Mouse (Mus musculus) small intestine, adult 2 months (tissue): ENCODE measurements around the gene Wdr95. TPM values are rescaled to one million over a fixed set of nuclear protein-coding genes. Genes with fewer than 3 reads are reported as not detected.

Experiments used
- H3K27ac ChIP-seq: fragments of 200-500 bp; 2 replicates; pipeline ENCODE4 v1.5.1; 2012; ENCODE audit warnings: low read depth, low read length, control low read depth, inconsistent platforms; ENCODE audit not compliant: insufficient read depth
- H3K27me3 ChIP-seq: fragments of 200-500 bp; 2 replicates; pipeline ENCODE4 v1.6.1; 2012; ENCODE audit warnings: mild to moderate bottlenecking, moderate library complexity, low read length, inconsistent platforms; ENCODE audit not compliant: control insufficient read depth, insufficient read depth
- H3K36me3 ChIP-seq: fragments of 200-500 bp; 2 replicates; pipeline ENCODE4 v1.6.1; 2012; ENCODE audit warnings: mild to moderate bottlenecking, low read length, control low read depth, inconsistent platforms; ENCODE audit not compliant: control insufficient read depth, insufficient read depth
- H3K4me1 ChIP-seq: fragments of 200-500 bp; 2 replicates; pipeline ENCODE4 v1.6.1; 2012; ENCODE audit warnings: low read length, inconsistent platforms, mixed read lengths; ENCODE audit not compliant: control insufficient read depth, insufficient read depth, insufficient read length
- H3K4me3 ChIP-seq: fragments of 200-500 bp; 2 replicates; pipeline ENCODE4 v1.5.1; 2012; ENCODE audit warnings: low read depth, mild to moderate bottlenecking, control low read depth, inconsistent platforms, low read length, moderate library complexity
- CTCF ChIP-seq: fragments of 200-500 bp; IDR thresholded peaks from 2 replicates; pipeline ENCODE4 v1.5.1; 2012; ENCODE audit warnings: low read depth, mild to moderate bottlenecking, control low read depth, inconsistent platforms, low read length, moderate library complexity, mixed read lengths; ENCODE audit not compliant: insufficient replicate concordance, insufficient read length; ENCODE audit errors: extremely low read depth
- POLR2A ChIP-seq: fragments of 200-500 bp; IDR thresholded peaks from 2 replicates; pipeline ENCODE4 v1.6.1; 2012; ENCODE audit warnings: low read depth, mild to moderate bottlenecking, control low read depth, inconsistent platforms, low read length, moderate library complexity
- WGBS: fragments of 180-500 bp; shearing (Covaris S2); methylation state at CpG from one replicate; pipeline ENCODE4 v1.1.7; 2018; 5-methylcytosine and 5-hydroxymethylcytosine counted together
- polyA plus RNA-seq: library from polyadenylated mRNA; depleted of rRNA; stranded (reverse); fragments of >200 nt; gene quantifications from 2 replicates; pipeline ENCODE4 v1.2.3, GENCODE M21; 2012; rRNA removed

Wdr95 gene
- not detected in 2 replicates for polyA plus RNA-seq

DNA sequence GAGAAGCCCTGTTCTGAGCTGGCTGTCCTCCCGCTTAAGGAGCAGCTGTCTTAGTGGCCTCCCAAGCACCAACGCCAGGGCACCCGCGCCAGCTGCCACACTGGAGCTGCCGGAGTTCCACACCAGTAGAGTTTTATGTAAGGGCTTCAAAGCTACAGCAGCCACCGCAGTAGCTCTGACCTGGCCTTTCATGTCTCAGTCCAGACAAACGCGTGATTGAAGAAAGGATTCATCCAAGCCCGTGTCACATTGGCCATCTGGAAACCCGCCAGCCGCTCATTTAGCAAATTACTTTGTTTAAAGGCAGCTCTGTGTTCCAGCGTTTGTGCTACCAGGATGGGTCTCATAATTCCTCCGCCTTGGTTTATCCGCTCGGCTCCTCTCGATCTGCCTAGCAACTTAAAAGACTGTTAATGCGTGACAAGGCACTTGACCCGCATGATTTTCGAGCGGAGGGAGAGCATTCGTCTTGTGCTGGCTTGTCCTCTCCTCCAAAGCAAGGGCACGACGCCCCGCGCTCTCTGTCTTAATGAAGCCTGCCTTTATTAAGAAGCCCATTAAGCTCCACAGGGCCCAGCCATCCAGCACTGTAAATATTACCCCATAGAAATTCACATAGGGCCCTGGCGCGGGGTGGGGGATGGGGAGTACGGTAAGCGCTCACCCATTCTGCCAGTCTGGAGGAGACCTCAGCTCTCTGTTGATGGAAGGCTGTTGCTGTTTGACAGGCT is at the start of gene Wdr95:
Gene Wdr95 (plus strand): TSS at position 681 of the 731 bp plus-strand sequence.
- no peak within 1 kb of the TSS for H3K27ac ChIP-seq
- TF ChIP-seq CTCF (no peak), POLR2A (no peak)
- 52% methylated on average over 29 of the region's 29 CpGs for WGBS
- no peaks in the 10 kb centered on the region for H3K36me3 ChIP-seq
- no peaks in the 10 kb centered on the region for H3K27me3 ChIP-seq
- no peaks in the 10 kb centered on the region for H3K4me1 ChIP-seq
- no peak within 1 kb of the TSS for H3K4me3 ChIP-seq

DNA sequence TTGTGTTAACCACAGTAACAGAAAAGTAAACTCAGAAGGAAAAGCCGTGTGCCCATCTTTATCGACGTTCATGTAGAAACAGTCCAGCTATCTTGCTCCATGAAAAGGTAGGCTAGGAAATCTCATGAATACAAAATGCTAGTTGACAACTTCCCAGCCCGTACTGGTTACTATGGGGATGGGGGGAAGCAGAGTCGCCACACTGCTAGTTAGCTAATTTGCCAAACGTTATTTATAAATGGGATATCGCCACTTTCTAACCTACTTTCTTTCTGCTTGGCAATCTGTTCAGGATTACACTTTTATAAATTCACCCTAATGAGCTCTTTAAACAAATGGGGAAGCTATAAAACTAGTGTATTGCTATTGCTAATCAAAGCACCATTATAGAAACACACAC is 46.6 kb upstream of the Wdr95 start:
- peaks cover 2% of the 10 kb centered on the region; the same call in 1 of the 2 replicates for H3K27me3 ChIP-seq
- H3K27ac ChIP-seq: no peak overlapping the region
- no peaks in the 10 kb centered on the region for H3K36me3 ChIP-seq
- H3K4me3 ChIP-seq: no peak overlapping the region
- WGBS: 87% methylated on average over 7 of the region's 7 CpGs
- TF ChIP-seq POLR2A: no peak
- TF ChIP-seq CTCF: no peak
- no peaks in the 10 kb centered on the region for H3K4me1 ChIP-seq

DNA sequence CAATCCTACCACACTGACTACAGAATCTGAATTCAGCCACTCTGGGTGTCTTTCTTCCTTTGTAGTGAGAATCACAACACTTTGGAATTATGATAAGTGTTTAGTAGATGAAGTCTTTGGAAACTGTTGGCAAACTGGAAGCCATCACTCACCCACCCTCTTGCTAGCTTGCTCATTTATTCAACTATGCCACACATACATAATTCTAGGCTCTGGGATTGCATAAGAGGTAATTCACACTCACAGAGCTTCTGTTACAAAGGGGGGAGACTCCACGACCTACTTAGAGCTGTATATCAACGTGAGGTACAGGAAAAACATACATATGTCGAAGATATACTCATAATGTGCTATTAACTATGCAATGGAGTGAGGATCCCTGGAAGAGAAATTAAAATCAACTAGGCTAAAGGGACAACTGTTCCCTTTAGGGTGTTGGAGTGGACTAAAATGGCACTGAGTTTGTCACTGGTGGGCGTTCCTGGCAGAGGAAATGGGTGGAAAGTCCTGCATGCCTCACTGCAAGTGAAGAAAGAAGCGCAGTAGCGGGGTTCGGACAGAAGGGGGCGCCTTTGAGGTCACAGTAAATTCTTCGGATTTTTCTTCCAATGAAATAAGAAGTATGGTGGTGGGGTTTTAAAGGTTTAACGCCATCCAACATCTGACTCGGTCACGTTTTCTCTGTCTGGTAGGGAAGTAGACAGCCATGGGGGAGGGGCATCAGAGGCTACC is 45.0 kb upstream of the Wdr95 start:
- H3K4me1 ChIP-seq: no peaks in the 10 kb centered on the region
- H3K36me3 ChIP-seq: no peaks in the 10 kb centered on the region
- H3K4me3 ChIP-seq: no peak overlapping the region
- 63% methylated on average over 12 of the region's 12 CpGs for WGBS
- H3K27ac ChIP-seq: no peak overlapping the region
- no peaks in the 10 kb centered on the region; the same call in 1 of the 2 replicates for H3K27me3 ChIP-seq
- TF ChIP-seq CTCF (peak; percentile 53; the same call in 1 of the 2 replicates), POLR2A (no peak)

DNA sequence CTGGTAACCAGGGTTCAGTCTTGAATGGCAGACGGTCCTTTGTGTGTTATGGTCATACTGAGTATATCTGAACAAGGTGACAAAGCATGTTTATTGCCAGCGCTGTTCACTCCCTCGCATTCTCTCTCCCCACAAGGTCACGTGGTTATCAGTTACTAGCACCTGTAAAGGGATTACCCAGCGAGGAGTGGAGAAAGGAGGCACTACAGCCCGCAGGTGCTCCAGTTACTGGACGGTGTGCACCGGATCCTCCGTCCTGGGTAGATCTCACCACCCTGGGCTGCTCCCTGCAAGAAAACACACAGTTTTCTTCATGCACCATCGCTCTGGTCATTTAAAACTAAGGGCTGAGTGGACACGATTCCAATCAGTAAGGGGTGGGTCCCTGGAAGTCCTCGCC is 44.2 kb upstream of the Wdr95 start:
- 41% methylated on average over 12 of the region's 12 CpGs for WGBS
- no peak overlapping the region for H3K4me3 ChIP-seq
- TF ChIP-seq CTCF (no peak), POLR2A (no peak)
- no peak overlapping the region for H3K27ac ChIP-seq
- H3K27me3 ChIP-seq: no peaks in the 10 kb centered on the region; the same call in 1 of the 2 replicates
- no peaks in the 10 kb centered on the region for H3K36me3 ChIP-seq
- H3K4me1 ChIP-seq: no peaks in the 10 kb centered on the region

DNA sequence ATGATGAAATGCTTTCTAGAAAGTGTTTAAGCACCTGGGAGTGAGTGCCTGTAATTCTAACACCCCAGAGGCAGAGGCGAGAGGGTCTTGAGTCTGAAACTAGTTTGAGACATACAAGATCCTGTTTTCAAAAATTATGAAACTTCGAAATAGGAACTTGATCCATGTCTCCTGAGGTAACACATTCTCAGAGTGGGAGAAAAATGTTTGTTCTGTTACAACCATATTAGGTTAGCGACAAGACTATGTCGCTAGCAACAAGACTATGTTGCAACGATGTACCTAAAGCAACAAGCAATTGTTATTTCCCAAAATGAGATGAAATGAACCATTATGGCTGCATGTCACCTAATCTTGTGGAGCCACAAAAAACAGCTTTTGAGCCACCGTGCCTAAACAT is 43.0 kb upstream of the Wdr95 start:
- no peak overlapping the region for H3K4me3 ChIP-seq
- H3K27ac ChIP-seq: no peak overlapping the region
- no peaks in the 10 kb centered on the region for H3K36me3 ChIP-seq
- no peaks in the 10 kb centered on the region for H3K4me1 ChIP-seq
- TF ChIP-seq CTCF (no peak), POLR2A (no peak)
- H3K27me3 ChIP-seq: no peaks in the 10 kb centered on the region; the same call in 1 of the 2 replicates
- WGBS: 87% methylated on average over 6 of the region's 6 CpGs

DNA sequence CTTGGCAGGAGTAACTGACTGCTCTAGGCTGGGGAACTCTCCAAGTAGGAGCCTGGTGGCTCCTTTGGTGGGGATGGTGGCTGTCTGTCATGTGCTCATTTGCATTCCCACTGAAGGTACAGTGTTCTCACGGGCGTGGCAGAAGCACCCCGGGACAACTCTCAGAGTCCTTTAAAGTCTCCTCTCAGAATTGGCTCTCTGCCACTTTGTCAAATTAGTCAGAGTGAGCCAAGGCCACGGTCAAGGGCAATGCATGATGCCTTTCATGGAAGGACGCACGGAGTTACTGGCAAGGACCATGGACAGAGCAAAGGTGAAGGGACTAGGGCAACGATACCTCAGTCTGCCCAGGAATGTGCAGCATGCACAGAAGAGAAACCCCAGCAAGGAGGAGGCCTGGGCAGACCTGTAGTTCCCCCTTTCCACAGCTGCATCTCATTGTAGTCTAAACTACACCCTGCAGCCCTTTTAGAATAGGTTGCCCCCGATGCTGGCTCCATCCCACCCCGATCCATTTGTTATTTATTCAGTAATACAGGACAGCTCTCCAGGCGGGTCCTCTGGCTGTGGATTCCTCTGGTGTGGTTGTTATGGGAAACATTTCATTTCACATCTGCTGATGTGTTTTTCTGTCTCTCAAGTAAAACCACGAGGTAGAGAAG is 40.0 kb upstream of the Wdr95 start:
- Histone ChIP-seq H3K4me1 (no peaks in the 10 kb centered on the region), H3K27ac (no peak overlapping the region), H3K27me3 (no peaks in the 10 kb centered on the region), H3K4me3 (no peak overlapping the region), H3K36me3 (no peaks in the 10 kb centered on the region)
- WGBS: 22% methylated on average over 11 of the region's 11 CpGs
- no peak for TF ChIP-seq POLR2A
- TF ChIP-seq CTCF: no peak

DNA sequence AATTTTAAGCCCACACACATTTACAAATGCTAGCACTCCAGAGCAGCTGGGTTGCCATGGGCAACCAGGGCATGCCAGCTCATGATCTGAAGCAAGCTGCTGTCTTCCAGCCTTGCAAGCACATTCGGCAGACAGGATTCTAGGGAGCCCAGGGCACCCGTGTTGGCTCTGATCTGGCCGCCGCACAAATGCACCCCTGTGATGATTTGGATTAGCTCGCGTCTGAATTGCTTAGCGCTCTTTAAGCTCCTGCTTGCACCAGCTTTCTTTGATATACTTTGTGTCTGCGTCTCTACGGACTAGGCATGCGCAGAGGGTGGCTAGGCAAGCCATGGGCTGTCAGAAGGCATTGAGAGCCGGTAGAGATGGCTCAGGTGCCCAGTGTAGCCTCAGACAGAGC is 39.3 kb upstream of the Wdr95 start:
- no peaks in the 10 kb centered on the region for H3K4me1 ChIP-seq
- no peak overlapping the region for H3K4me3 ChIP-seq
- WGBS: 38% methylated on average over 11 of the region's 11 CpGs
- no peaks in the 10 kb centered on the region for H3K27me3 ChIP-seq
- H3K27ac ChIP-seq: no peak overlapping the region
- TF ChIP-seq POLR2A (no peak), CTCF (no peak)
- H3K36me3 ChIP-seq: no peaks in the 10 kb centered on the region
